Mouse (Mus musculus) embryonic facial prominence, embryonic 11.5 days (tissue): ENCODE measurements around the gene Antxr2. TPM values are rescaled to one million over a fixed set of nuclear protein-coding genes. Genes with fewer than 3 reads are reported as not detected.

ENCODE experiments used
- ATAC-seq: fragments of 200-750 bp; cut with Nextera tagmentation; replicated peaks from 2 replicates; pipeline ENCODE4 v1.8.0; 2017; ENCODE audit warnings: low read depth; ENCODE audit not compliant: insufficient number of reproducible peaks, low FRiP score, low TSS enrichment
- DNase-seq: peaks from one replicate; pipeline ENCODE4 v3.0.0-alpha.2; 2015; ENCODE audit warnings: low spot score
- H3K27ac ChIP-seq: fragments of 300-500 bp; sonication (generic); replicated peaks from 2 replicates; pipeline ENCODE4 v1.5.1; 2014; ENCODE audit warnings: mild to moderate bottlenecking, low read depth, low read length, control low read depth
- H3K27me3 ChIP-seq: fragments of 300-500 bp; sonication (generic); 2 replicates; pipeline ENCODE4 v1.6.1; 2014; ENCODE audit warnings: mild to moderate bottlenecking, low read length, moderate library complexity, mixed read lengths; ENCODE audit not compliant: control insufficient read depth, insufficient read depth
- H3K36me3 ChIP-seq: fragments of 300-500 bp; sonication (generic); replicated peaks from 2 replicates; pipeline ENCODE4 v1.6.1; 2014; ENCODE audit warnings: low read depth, mild to moderate bottlenecking, low read length, moderate library complexity, mixed read lengths; ENCODE audit not compliant: control insufficient read depth, insufficient read depth
- H3K4me1 ChIP-seq: fragments of 300-500 bp; sonication (generic); 2 replicates; pipeline ENCODE4 v1.6.1; 2014; ENCODE audit warnings: low read length, mixed read lengths; ENCODE audit not compliant: control insufficient read depth, insufficient read depth
- H3K4me2 ChIP-seq: fragments of 300-500 bp; sonication (generic); 2 replicates; pipeline ENCODE4 v1.6.1; 2014; ENCODE audit warnings: low read depth, mild to moderate bottlenecking, control low read depth, low read length, moderate library complexity
- H3K4me3 ChIP-seq: fragments of 300-500 bp; sonication (generic); 2 replicates; pipeline ENCODE4 v1.5.1; 2014; ENCODE audit warnings: low read depth, low read length, control low read depth
- H3K9ac ChIP-seq: fragments of 300-500 bp; sonication (generic); replicated peaks from 2 replicates; pipeline ENCODE4 v1.6.1; 2014; ENCODE audit warnings: mild to moderate bottlenecking, control low read depth, low read length
- H3K9me3 ChIP-seq: fragments of 300-500 bp; sonication (generic); replicated peaks from 2 replicates; pipeline ENCODE4 v1.6.1; 2016; ENCODE audit warnings: mild to moderate bottlenecking, low read length, inconsistent platforms, mixed read lengths; ENCODE audit not compliant: control insufficient read depth
- WGBS: fragments of 180-500 bp; shearing (Covaris S2); extraction: QIAGEN DNeasy Blood & Tissue Kit; methylation state at CpG from one replicate; pipeline ENCODE4 v1.1.7; 2014; 5-methylcytosine and 5-hydroxymethylcytosine counted together
- polyA plus RNA-seq: library from polyadenylated mRNA; unstranded; fragments of >200 nt; fragmentation: Nextera tagmentation; extraction: Ambion mirVana; gene quantifications from 2 replicates; pipeline ENCODE4 v1.2.1, GENCODE M21; 2014

Gene Antxr2
- polyA plus RNA-seq, result 19.6 and 20.4 TPM in 2 replicates

- Histone ChIP-seq H3K4me1 (no peaks in the 10 kb centered on the region), H3K27ac (peak within 1 kb of the TSS; percentile 81), H3K4me2 (peak within 1 kb of the TSS; percentile 81), H3K4me3 (peak within 1 kb of the TSS; percentile 80), H3K27me3 (no peaks in the 10 kb centered on the region), H3K9ac (peak within 1 kb of the TSS; percentile 93), H3K9me3 (no peaks in the 10 kb centered on the region), H3K36me3 (no peaks in the 10 kb centered on the region)
- DNase-seq, result peak; percentile 60
- ATAC-seq, result peak; percentile 68
- 2% methylated on average over 56 of the region's 58 CpGs for WGBS
Observed at GRCm38 (mm10) chr5:98030902-98031641, at the start of gene Antxr2. TSS of gene Antxr2 (minus strand) at chr5:98031043.

DNA sequence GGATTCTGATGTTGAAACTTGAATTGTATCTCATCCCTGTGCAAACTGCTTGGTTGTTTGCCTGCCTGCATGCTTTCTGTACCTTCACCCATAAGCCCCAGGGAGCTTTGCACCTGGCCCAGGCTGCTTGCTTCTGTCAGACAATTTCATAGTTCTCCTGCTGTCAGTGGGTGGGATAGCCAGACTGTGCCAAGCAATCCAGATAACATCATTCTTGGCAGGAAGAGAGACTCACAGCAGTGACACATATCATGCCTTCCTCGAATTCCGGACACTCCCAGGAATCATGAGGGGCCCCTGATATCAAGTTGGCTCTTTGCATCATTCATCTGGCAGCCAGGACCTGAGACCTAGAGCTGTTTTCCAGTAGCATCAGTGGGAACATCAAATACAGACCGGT, 45.8 kb upstream of the Antxr2 start:
- H3K27me3 ChIP-seq, result no peaks in the 10 kb centered on the region
- ATAC-seq, result no peak
- no peaks in the 10 kb centered on the region for H3K36me3 ChIP-seq
- no peak overlapping the region for H3K9ac ChIP-seq
- H3K4me3 ChIP-seq, result no peak overlapping the region
- no peak overlapping the region for H3K27ac ChIP-seq
- no peak for DNase-seq
- no peaks in the 10 kb centered on the region for H3K4me1 ChIP-seq
- 80% methylated on average over 3 of the region's 3 CpGs for WGBS
- H3K9me3 ChIP-seq, result no peaks in the 10 kb centered on the region
- no peak overlapping the region for H3K4me2 ChIP-seq

- WGBS, result 63% methylated on average over 4 of the region's 4 CpGs
- Histone ChIP-seq H3K27me3 (no peaks in the 10 kb centered on the region), H3K36me3 (no peaks in the 10 kb centered on the region), H3K27ac (no peak overlapping the region), H3K4me2 (no peak overlapping the region), H3K9me3 (no peaks in the 10 kb centered on the region), H3K4me1 (no peaks in the 10 kb centered on the region), H3K9ac (no peak overlapping the region), H3K4me3 (no peak overlapping the region)
- ATAC-seq, result no peak
- DNase-seq, result no peak
Observed at GRCm38 (mm10) chr5:98069191-98069590, 38.3 kb upstream of the Antxr2 start.

DNA sequence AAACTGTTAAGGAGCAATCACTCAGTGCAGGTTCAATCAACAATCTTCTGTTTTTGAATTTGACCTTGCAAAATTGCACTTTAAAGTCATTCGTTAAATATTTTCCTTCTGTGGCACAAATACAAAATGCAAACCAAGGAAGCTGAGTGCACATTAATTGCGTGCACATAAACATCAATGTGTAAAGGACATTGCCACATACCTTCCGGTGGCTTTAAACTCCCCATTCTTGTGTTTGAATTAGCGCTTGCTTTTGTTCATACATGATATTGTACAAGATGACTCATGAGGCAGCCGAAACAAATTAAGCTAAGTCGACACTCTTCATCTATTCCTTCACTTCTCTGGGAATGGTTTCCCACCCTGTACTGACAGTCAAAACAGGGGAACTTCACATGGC, 24.4 kb upstream of the Antxr2 start:
- Histone ChIP-seq H3K27ac (no peak overlapping the region), H3K9ac (no peak overlapping the region), H3K27me3 (no peaks in the 10 kb centered on the region), H3K4me3 (no peak overlapping the region), H3K9me3 (no peaks in the 10 kb centered on the region), H3K36me3 (no peaks in the 10 kb centered on the region), H3K4me1 (no peaks in the 10 kb centered on the region), H3K4me2 (no peak overlapping the region)
- 89% methylated on average over 6 of the region's 6 CpGs for WGBS
- DNase-seq (no peak), ATAC-seq (no peak)

DNA sequence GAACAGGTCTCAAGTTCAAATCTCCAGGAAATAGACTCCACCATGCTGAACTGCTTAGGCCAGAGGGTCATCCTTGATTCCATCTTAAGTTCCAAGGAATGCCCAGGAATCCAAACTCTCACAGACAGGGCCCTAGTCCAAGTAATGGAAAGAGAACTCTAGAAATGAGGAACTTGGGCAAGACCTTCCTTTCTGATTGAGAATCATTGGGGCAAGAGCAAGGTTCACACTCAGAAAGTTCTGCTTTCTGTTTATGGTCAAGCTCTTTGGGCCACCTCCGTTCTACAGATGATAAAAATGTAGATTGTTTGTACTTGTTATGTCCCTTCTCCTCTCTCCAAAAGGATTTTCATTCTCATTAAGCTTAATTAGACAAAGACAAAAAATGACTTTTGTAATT, 24.0 kb upstream of the Antxr2 start:
- no peaks in the 10 kb centered on the region for H3K9me3 ChIP-seq
- no peak overlapping the region for H3K27ac ChIP-seq
- no peak overlapping the region for H3K4me2 ChIP-seq
- H3K4me3 ChIP-seq, result no peak overlapping the region
- DNase-seq (no peak), ATAC-seq (no peak)
- no peaks in the 10 kb centered on the region for H3K36me3 ChIP-seq
- no peaks in the 10 kb centered on the region for H3K4me1 ChIP-seq
- no peak overlapping the region for H3K9ac ChIP-seq
- WGBS, result 100% methylated on average over 1 of the region's 1 CpGs
- H3K27me3 ChIP-seq, result no peaks in the 10 kb centered on the region

GRCm38 (mm10) chr5:98034928-98035327, 4.1 kb upstream of the Antxr2 start:
- Histone ChIP-seq H3K36me3 (no peaks in the 10 kb centered on the region), H3K4me1 (no peaks in the 10 kb centered on the region), H3K4me3 (no peak overlapping the region), H3K27ac (no peak overlapping the region), H3K9ac (no peak overlapping the region), H3K4me2 (no peak overlapping the region), H3K9me3 (no peaks in the 10 kb centered on the region), H3K27me3 (no peaks in the 10 kb centered on the region)
- no peak for DNase-seq
- WGBS, result 89% methylated on average over 2 of the region's 2 CpGs
- no peak for ATAC-seq

DNA sequence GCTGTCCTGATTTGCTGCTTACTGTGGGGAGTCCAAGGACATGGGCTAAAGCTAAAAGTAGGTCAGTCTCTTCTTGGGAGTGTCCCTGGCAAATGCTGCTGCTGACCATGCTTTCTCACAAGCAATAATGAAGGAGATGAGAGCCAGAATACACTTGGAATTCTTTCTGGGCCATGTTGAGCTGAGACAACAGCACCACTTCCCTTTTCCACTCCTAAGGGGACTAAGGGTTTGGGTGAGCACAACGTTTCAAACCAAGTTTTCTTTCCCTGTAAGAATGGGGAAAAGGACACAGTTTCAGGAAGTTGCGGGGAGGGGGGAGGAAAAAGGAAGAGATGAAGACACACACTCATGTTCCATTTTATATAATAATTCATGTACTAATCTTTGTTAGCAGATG, 3.4 kb upstream of the Antxr2 start:
- H3K9ac ChIP-seq, result no peak overlapping the region
- no peaks in the 10 kb centered on the region for H3K27me3 ChIP-seq
- no peak overlapping the region for H3K4me3 ChIP-seq
- H3K4me1 ChIP-seq, result no peaks in the 10 kb centered on the region
- DNase-seq, result no peak
- no peak overlapping the region for H3K4me2 ChIP-seq
- no peaks in the 10 kb centered on the region for H3K9me3 ChIP-seq
- H3K27ac ChIP-seq, result no peak overlapping the region
- no peaks in the 10 kb centered on the region for H3K36me3 ChIP-seq
- WGBS, result 70% methylated on average over 2 of the region's 2 CpGs
- no peak for ATAC-seq

DNA sequence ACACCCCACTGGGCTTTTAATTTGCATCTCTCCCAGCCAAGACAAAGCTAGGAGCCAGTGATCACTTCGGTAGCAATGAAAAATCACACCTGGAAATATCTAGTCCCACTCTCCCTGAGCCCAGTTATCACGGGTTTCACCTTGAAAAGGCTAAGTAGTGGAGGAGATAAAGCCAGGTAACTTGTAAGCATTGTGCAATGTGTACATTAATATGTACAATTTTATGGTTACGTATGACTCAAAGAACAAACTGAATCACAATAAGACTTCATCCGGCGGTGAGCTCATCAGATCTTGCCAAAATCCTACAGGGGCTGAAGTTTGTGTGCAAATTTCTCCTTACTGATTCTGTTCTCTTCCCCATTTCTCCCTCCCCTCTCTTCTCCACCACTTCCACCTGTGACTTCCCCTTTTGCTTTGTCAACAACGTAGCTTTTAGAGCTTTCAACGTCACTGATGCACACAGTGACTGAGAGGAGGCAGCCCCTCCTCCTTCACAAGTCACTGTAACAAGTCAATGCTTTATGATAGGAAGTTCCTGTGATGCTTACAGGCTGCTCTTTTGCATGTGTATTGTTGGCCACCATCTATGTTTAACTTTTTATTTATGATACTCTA, 2.1 kb upstream of the Antxr2 start:
- Histone ChIP-seq H3K4me2 (no peak overlapping the region), H3K27ac (no peak overlapping the region), H3K4me3 (no peak overlapping the region), H3K36me3 (no peaks in the 10 kb centered on the region), H3K9me3 (no peaks in the 10 kb centered on the region), H3K9ac (no peak overlapping the region), H3K27me3 (no peaks in the 10 kb centered on the region), H3K4me1 (no peaks in the 10 kb centered on the region)
- WGBS, result 73% methylated on average over 7 of the region's 7 CpGs
- DNase-seq (no peak), ATAC-seq (no peak)
